Mouse (Mus musculus): ENCODE data around the gene Scgb1a1.
"Not testable (repeated sequence)": the region's sequence is repeated elsewhere in the genome, so short reads cannot be mapped to it uniquely, and the experiment has no call there.

The Scgb1a1 gene

GRCm38 (mm10) chr19:9063831-9064230 is 23.9 kb downstream of the Scgb1a1 start:
- no peak for DNase-seq

GRCm38 (mm10) chr19:9062822-9063221 is 24.9 kb downstream of the Scgb1a1 start:
- no peak for DNase-seq

GRCm38 (mm10) chr19:9061221-9061893 is 26.4 kb downstream of the Scgb1a1 start:
- no peak for DNase-seq

GRCm38 (mm10) chr19:9060103-9060502 is 27.7 kb downstream of the Scgb1a1 start:
- no peak for DNase-seq

GRCm38 (mm10) chr19:9059391-9059790 is 28.4 kb downstream of the Scgb1a1 start:
- no peak for DNase-seq

GRCm38 (mm10) chr19:9058944-9059343 is 28.8 kb downstream of the Scgb1a1 start:
- DNase-seq = no peak

- DNase-seq = no peak
Observed at GRCm38 (mm10) chr19:9058331-9058884, 29.4 kb downstream of the Scgb1a1 start.

- DNase-seq = no peak
Observed at GRCm38 (mm10) chr19:9057679-9058078, 30.1 kb downstream of the Scgb1a1 start.

GRCm38 (mm10) chr19:9055703-9056355 is 31.9 kb downstream of the Scgb1a1 start:
- no peak for DNase-seq

- no peak for DNase-seq
Observed at GRCm38 (mm10) chr19:9055153-9055552, 32.6 kb downstream of the Scgb1a1 start.

- no peak for DNase-seq
Observed at GRCm38 (mm10) chr19:9052803-9053431, 34.8 kb downstream of the Scgb1a1 start.

GRCm38 (mm10) chr19:9051985-9052384 is 35.8 kb downstream of the Scgb1a1 start:
- DNase-seq = not testable (repeated sequence)

GRCm38 (mm10) chr19:9050294-9051229 is 37.2 kb downstream of the Scgb1a1 start:
- DNase-seq = no peak

- no peak for DNase-seq
Observed at GRCm38 (mm10) chr19:9048981-9049687, 38.6 kb downstream of the Scgb1a1 start.

GRCm38 (mm10) chr19:9047946-9048387 is 39.8 kb downstream of the Scgb1a1 start:
- DNase-seq = no peak

- no peak for DNase-seq
Observed at GRCm38 (mm10) chr19:9047207-9047945, 40.4 kb downstream of the Scgb1a1 start.

GRCm38 (mm10) chr19:9044291-9044690 is 43.5 kb downstream of the Scgb1a1 start:
- no peak for DNase-seq

- DNase-seq = no peak
Observed at GRCm38 (mm10) chr19:9043123-9043522, 44.6 kb downstream of the Scgb1a1 start.

GRCm38 (mm10) chr19:9041074-9041473 is 46.7 kb downstream of the Scgb1a1 start:
- DNase-seq = no peak

- no peak for DNase-seq
Observed at GRCm38 (mm10) chr19:9040649-9041048, 47.1 kb downstream of the Scgb1a1 start.

GRCm38 (mm10) chr19:9039928-9040327 is 47.8 kb downstream of the Scgb1a1 start:
- DNase-seq = no peak

All from cerebellum, adult 9-10 months (tissue).